Mouse (Mus musculus) bone marrow, adult 2 months (tissue): ENCODE data around the gene Spag4.

Experiments
- CTCF ChIP-seq: fragments of 200-500 bp; IDR thresholded peaks from 2 replicates; pipeline ENCODE4 v1.5.1; 2011; ENCODE audit warnings: low read length, control low read depth; ENCODE audit not compliant: control insufficient read depth, insufficient read depth
- POLR2A ChIP-seq: fragments of 200-500 bp; IDR thresholded peaks from 2 replicates; pipeline ENCODE4 v1.6.1; 2011; ENCODE audit warnings: low read depth, mild to moderate bottlenecking, control low read depth, low read length, borderline replicate concordance; ENCODE audit not compliant: control insufficient read depth

DNA sequence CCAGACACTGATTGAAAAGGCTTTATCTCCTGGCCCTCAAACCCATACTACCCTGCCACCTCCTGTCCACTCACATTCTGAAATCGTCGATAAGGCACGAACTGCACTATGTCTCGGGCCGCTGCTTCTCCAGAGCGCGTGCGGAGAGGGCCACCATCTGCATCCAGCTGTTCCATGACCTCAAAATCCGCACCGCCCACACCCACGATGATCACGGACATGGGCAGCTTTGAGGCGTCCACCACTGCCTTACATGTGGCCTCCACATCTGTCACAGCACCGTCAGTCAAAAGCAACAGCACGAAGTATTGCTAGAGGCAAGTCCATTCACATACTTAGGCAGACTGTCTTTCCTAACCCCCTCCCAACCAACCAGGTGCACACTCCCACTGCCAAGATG, 8.8 kb downstream of the Spag4 start:
- TF ChIP-seq CTCF, result no peak
- no peak for TF ChIP-seq POLR2A
